Mouse (Mus musculus): ENCODE results near the gene Acot10.

GRCm38 (mm10) chr15:20660221-20660620 lies 6.3 kb downstream of the Acot10 start:
- no peak for TF ChIP-seq CTCF (conservative IDR thresholded peaks at IDR 0.05; ENCODE audit: low read length)
- TF ChIP-seq POU5F1 (IDR thresholded peaks at IDR 0.05; ENCODE audit: borderline replicate concordance, low read length) = no peak

Measured in E14TG2a.4 (cell line).